7 mouse cellular contexts compared by ENCODE assay signal in the genomic region with DNA sequence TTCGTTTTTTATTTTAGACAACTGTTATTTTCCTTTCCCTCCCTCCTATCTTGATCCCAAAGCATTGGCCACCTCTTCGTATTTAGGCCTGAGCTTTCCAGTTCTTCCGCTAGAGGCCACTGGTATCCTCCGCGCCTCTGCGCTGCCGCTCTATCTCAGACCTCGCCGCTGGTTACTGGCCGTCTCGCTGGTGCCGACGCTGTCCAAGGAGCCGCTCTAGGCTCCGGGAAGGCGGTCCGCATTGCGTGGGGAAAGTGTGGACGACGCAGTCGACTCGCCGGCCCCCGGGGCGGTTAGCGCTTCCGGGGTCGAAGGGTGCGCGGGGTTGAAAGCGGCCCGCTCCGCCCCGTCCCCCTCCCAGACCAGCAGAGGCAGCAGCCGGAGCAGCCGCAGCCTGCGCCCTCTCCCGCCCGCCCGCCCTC. TPM values are rescaled to one million over a fixed set of nuclear protein-coding genes. Genes with fewer than 3 reads are reported as not detected.
DNase-seq lines count a peak whose midpoint lies in the region; ATAC-seq lines count a peak whose summit lies in the region.

Pcbp2 (plus strand) TSS at position 357 of the 422 bp plus-strand sequence.

- under 1% methylated on average over 32 of the region's 40 CpGs for WGBS in embryonic facial prominence, embryonic 12.5 days
- under 1% methylated on average over 37 of the region's 40 CpGs for WGBS in limb, embryonic 11.5 days
- under 1% methylated on average over 38 of the region's 40 CpGs for WGBS in midbrain, embryonic 14.5 days

- peak within 1 kb of the TSS; percentile 94 for H3K9ac ChIP-seq in embryonic facial prominence, embryonic 12.5 days
- H3K9ac ChIP-seq in limb, embryonic 11.5 days (ENCODE audit: low read length), result peak within 1 kb of the TSS; percentile 86
- H3K9ac ChIP-seq in midbrain, embryonic 14.5 days (replicated peaks; ENCODE audit: low read length), result peak within 1 kb of the TSS; percentile 89

- peak; percentile 100 for ATAC-seq in embryonic facial prominence, embryonic 12.5 days (ENCODE audit: insufficient number of reproducible peaks, insufficient read depth, low FRiP score, low TSS enrichment)
- peak; percentile 97 for ATAC-seq in limb, embryonic 11.5 days (ENCODE audit: insufficient number of reproducible peaks, low FRiP score, low TSS enrichment, low read depth)
- peak; percentile 98 for ATAC-seq in midbrain, embryonic 14.5 days (ENCODE audit: low FRiP score, low TSS enrichment)

- H3K36me3 ChIP-seq in embryonic facial prominence, embryonic 12.5 days, result peaks cover 17% of the 10 kb centered on the region
- H3K36me3 ChIP-seq in limb, embryonic 11.5 days (ENCODE audit: control insufficient read depth, insufficient read depth, low read length), result peaks cover 2% of the 10 kb centered on the region; the same call in 1 of the 2 replicates
- peaks cover 20% of the 10 kb centered on the region for H3K36me3 ChIP-seq in midbrain, embryonic 14.5 days (ENCODE audit: control insufficient read depth, insufficient read depth, low read length)

- no peaks in the 10 kb centered on the region for H3K9me3 ChIP-seq in embryonic facial prominence, embryonic 12.5 days
- no peaks in the 10 kb centered on the region for H3K9me3 ChIP-seq in limb, embryonic 11.5 days (ENCODE audit: control insufficient read depth, low read length)
- no peaks in the 10 kb centered on the region for H3K9me3 ChIP-seq in midbrain, embryonic 14.5 days (ENCODE audit: control insufficient read depth, low read length)

- peaks cover 12% of the 10 kb centered on the region; the same call in 1 of the 2 replicates for H3K4me1 ChIP-seq in embryonic facial prominence, embryonic 12.5 days
- 0 out of 2 replicates have a peak, but pooled peaks cover 3% of the 10 kb centered on the region for H3K4me1 ChIP-seq in limb, embryonic 11.5 days (ENCODE audit: control insufficient read depth, insufficient read depth, low read length)
- H3K4me1 ChIP-seq in midbrain, embryonic 14.5 days (ENCODE audit: control insufficient read depth, insufficient read depth, low read length), result peaks cover 10% of the 10 kb centered on the region; the same call in 1 of the 2 replicates

- H3K27me3 ChIP-seq in embryonic facial prominence, embryonic 12.5 days, result no peaks in the 10 kb centered on the region
- no peaks in the 10 kb centered on the region for H3K27me3 ChIP-seq in limb, embryonic 11.5 days (ENCODE audit: control insufficient read depth, insufficient read depth, low read length)
- no peaks in the 10 kb centered on the region for H3K27me3 ChIP-seq in midbrain, embryonic 14.5 days (ENCODE audit: control insufficient read depth, insufficient read depth, low read length)

- H3K27ac ChIP-seq in embryonic facial prominence, embryonic 12.5 days, result peak within 1 kb of the TSS; percentile 98
- peak within 1 kb of the TSS; percentile 90 for H3K27ac ChIP-seq in limb, embryonic 11.5 days (replicated peaks; ENCODE audit: low read depth, low read length)
- H3K27ac ChIP-seq in midbrain, embryonic 14.5 days (replicated peaks; ENCODE audit: low read depth, low read length), result peak within 1 kb of the TSS; percentile 95

- peak; percentile 96 for DNase-seq in adrenal gland, postnatal 25 days
- DNase-seq in heart, adult 11 months, result peak; percentile 100
- DNase-seq in kidney, adult 18-20 months, result peak; percentile 91
- peak; percentile 96 for DNase-seq in limb, embryonic 11.5 days (ENCODE audit: low spot score)
- peak; percentile 99 for DNase-seq in midbrain, embryonic 14.5 days
- peak; percentile 88 to 94 for DNase-seq in spleen, adult 18-20 months

- H3K4me3 ChIP-seq in embryonic facial prominence, embryonic 12.5 days, result peak within 1 kb of the TSS; percentile 85
- H3K4me3 ChIP-seq in limb, embryonic 11.5 days (ENCODE audit: low read depth, low read length), result peak within 1 kb of the TSS; percentile 70
- H3K4me3 ChIP-seq in midbrain, embryonic 14.5 days (replicated peaks; ENCODE audit: low read depth, low read length), result peak within 1 kb of the TSS; percentile 76

- peak within 1 kb of the TSS; percentile 68 for H3K4me2 ChIP-seq in embryonic facial prominence, embryonic 12.5 days (replicated peaks)
- H3K4me2 ChIP-seq in limb, embryonic 11.5 days (ENCODE audit: low read depth, severe bottlenecking), result peak within 1 kb of the TSS; percentile 56
- peak within 1 kb of the TSS; percentile 75 for H3K4me2 ChIP-seq in midbrain, embryonic 14.5 days (ENCODE audit: low read length)

RNA-seq across cellular contexts. Expression of gene Pcbp2, which starts in this region (rescaled TPM):
- 747 and 809 TPM in 2 replicates for total RNA-seq in adrenal gland, postnatal 25 days (2021)
- 228 and 230 TPM in 2 replicates for polyA plus RNA-seq in embryonic facial prominence, embryonic 12.5 days (2016; fragmentation: Nextera tagmentation; extraction: Ambion mirVana)
- 284 and 287 TPM in 2 replicates for polyA plus RNA-seq in limb, embryonic 11.5 days (2014; fragmentation: Nextera tagmentation; extraction: Ambion mirVana)
- polyA plus RNA-seq in midbrain, embryonic 14.5 days (2014; fragmentation: Nextera tagmentation; extraction: Ambion mirVana), result 187 TPM in 2 replicates

Comparison
In these comparisons a context has a peak if more than half of its experiments do, and no peak if none do; other contexts are left out.
1. Peak in every context shown above with its lines: DNase-seq, ATAC-seq, H3K4me3 ChIP-seq and H3K27ac ChIP-seq.